Mouse (Mus musculus) erythroblast, adult 5-6 weeks (primary cell): ENCODE results near the gene Blvrb. TPM values are rescaled to one million over a fixed set of nuclear protein-coding genes. Genes with fewer than 3 reads are reported as not detected.
"Not testable (repeated sequence)": the region's sequence is repeated elsewhere in the genome, so short reads cannot be mapped to it uniquely, and the experiment has no call there.

ENCODE experiments used
- ATAC-seq: replicated peaks from 2 replicates; pipeline ENCODE4 v1.8.0; 2016; ENCODE audit warnings: moderate number of reproducible peaks, mild to moderate bottlenecking, moderate TSS enrichment, inconsistent platforms; ENCODE audit not compliant: poor library complexity, low FRiP score, severe bottlenecking
- total RNA-seq, 2 experiments: library from RNA; stranded (forward) in 1 of 2; stranded (reverse) in 1 of 2; fragments of 150-400 nt in 1 of 2; fragments of 200-764, 138-1000 nt in 1 of 2; gene quantifications; 2 replicates each; pipeline versions ENCODE4 v1.2.3 to v1.2.4; 2015 to 2017; ENCODE audit warnings: low replicate concordance in 2 of 2

The Blvrb gene
- total RNA-seq, 2 experiments from 2014 or later, result 379 to 431 TPM

GRCm38 (mm10) chr7:27476098-27476635 is 28.4 kb downstream of the Blvrb start:
- no peak for ATAC-seq

- no peak for ATAC-seq
Measured at GRCm38 (mm10) chr7:27478561-27478960, 30.8 kb downstream of the Blvrb start.

- no peak for ATAC-seq
Measured at GRCm38 (mm10) chr7:27479750-27480149, 32.0 kb downstream of the Blvrb start.

- ATAC-seq, result no peak
Measured at GRCm38 (mm10) chr7:27480506-27480905, 32.7 kb downstream of the Blvrb start.

GRCm38 (mm10) chr7:27480927-27481626 is 33.3 kb downstream of the Blvrb start:
- ATAC-seq, result no peak

GRCm38 (mm10) chr7:27481627-27481969 is 33.8 kb downstream of the Blvrb start:
- peak; percentile 92 for ATAC-seq

- no peak for ATAC-seq
Measured at GRCm38 (mm10) chr7:27483860-27484259, 36.1 kb downstream of the Blvrb start.

- 0 out of 2 replicates have a peak, but pooled peaks have one; percentile 5 for ATAC-seq
Measured at GRCm38 (mm10) chr7:27486102-27486769, 38.5 kb downstream of the Blvrb start.

GRCm38 (mm10) chr7:27486770-27487697 is 39.3 kb downstream of the Blvrb start, which contains the start of gene Sertad1:
TSS of gene Sertad1 (plus strand) at chr7:27486910.
- peak; percentile 79 for ATAC-seq

GRCm38 (mm10) chr7:27487740-27488268 is 40.0 kb downstream of the Blvrb start:
- no peak for ATAC-seq

GRCm38 (mm10) chr7:27489270-27489869 is 41.6 kb downstream of the Blvrb start:
- no peak for ATAC-seq

- ATAC-seq, result no peak
Measured at GRCm38 (mm10) chr7:27490227-27490542, 42.4 kb downstream of the Blvrb start.

GRCm38 (mm10) chr7:27490543-27491329 is 43.0 kb downstream of the Blvrb start:
- peak; percentile 70 for ATAC-seq

- no peak for ATAC-seq
Measured at GRCm38 (mm10) chr7:27491856-27492255, 44.1 kb downstream of the Blvrb start.

GRCm38 (mm10) chr7:27493022-27493421 is 45.2 kb downstream of the Blvrb start:
- ATAC-seq, result no peak

GRCm38 (mm10) chr7:27493450-27493849 is 45.7 kb downstream of the Blvrb start:
- ATAC-seq, result no peak

GRCm38 (mm10) chr7:27494659-27495367 is 47.0 kb downstream of the Blvrb start:
- not testable (repeated sequence) for ATAC-seq

GRCm38 (mm10) chr7:27499036-27499435 is 51.3 kb downstream of the Blvrb start, which contains the start of gene Prx:
TSS of gene Prx (plus strand) at chr7:27499324.
- ATAC-seq, result no peak
